Mouse (Mus musculus) lung, embryonic 14.5 days (tissue): ENCODE data around the gene Orai3. TPM values are rescaled to one million over a fixed set of nuclear protein-coding genes. Genes with fewer than 3 reads are reported as not detected.
A peak's percentile ranks its signal among the peaks of the same experiment; 100 is the strongest.
"Not testable (repeated sequence)": the region's sequence is repeated elsewhere in the genome, so short reads cannot be mapped to it uniquely, and the experiment has no call there.

Source experiments
- ATAC-seq: fragments of 200-750 bp; cut with Nextera tagmentation; 2 replicates; pipeline ENCODE4 v1.8.0; 2017; ENCODE audit warnings: mild to moderate bottlenecking, moderate TSS enrichment, moderate library complexity; ENCODE audit not compliant: insufficient read depth
- DNase-seq: peaks from one replicate; pipeline ENCODE4 v3.0.0-alpha.2; 2015
- H3K27ac ChIP-seq: fragments of 300-500 bp; sonication (generic); 2 replicates; pipeline ENCODE4 v1.5.1; 2014; ENCODE audit warnings: low read depth, mild to moderate bottlenecking, moderate library complexity
- H3K27me3 ChIP-seq: fragments of 300-500 bp; sonication (generic); 2 replicates; pipeline ENCODE4 v1.6.1; 2014; ENCODE audit warnings: low read length, control low read depth; ENCODE audit not compliant: insufficient read depth
- H3K36me3 ChIP-seq: fragments of 300-500 bp; sonication (generic); 2 replicates; pipeline ENCODE4 v1.6.1; 2014; ENCODE audit warnings: control low read depth; ENCODE audit not compliant: insufficient read depth
- H3K4me1 ChIP-seq: fragments of 300-500 bp; sonication (generic); 2 replicates; pipeline ENCODE4 v1.6.1; 2014; ENCODE audit warnings: antibody characterized with exemption, control low read depth; ENCODE audit not compliant: insufficient read depth
- H3K4me2 ChIP-seq: fragments of 300-500 bp; sonication (generic); 2 replicates; pipeline ENCODE4 v1.6.1; 2014; ENCODE audit warnings: mild to moderate bottlenecking
- H3K4me3 ChIP-seq: fragments of 300-500 bp; sonication (generic); 2 replicates; pipeline ENCODE4 v1.5.1; 2014; ENCODE audit warnings: low read depth, low read length
- H3K9ac ChIP-seq: fragments of 300-500 bp; sonication (generic); 2 replicates; pipeline ENCODE4 v1.6.1; 2014
- H3K9me3 ChIP-seq: fragments of 300-500 bp; sonication (generic); 2 replicates; pipeline ENCODE4 v1.6.1; 2016; ENCODE audit warnings: low read depth, low read length, control low read depth
- CTCF ChIP-seq: IDR thresholded peaks from 2 replicates; pipeline ENCODE4 v1.5.1; 2016; ENCODE audit warnings: antibody characterized with exemption, low read depth
- WGBS: fragments of 180-500 bp; shearing (Covaris S2); extraction: QIAGEN DNeasy Blood & Tissue Kit; methylation state at CpG from one replicate; pipeline ENCODE4 v1.1.7; 2014; 5-methylcytosine and 5-hydroxymethylcytosine counted together
- polyA plus RNA-seq: library from polyadenylated mRNA; unstranded; fragments of >200 nt; fragmentation: Nextera tagmentation; extraction: Ambion mirVana; gene quantifications from 2 replicates; pipeline ENCODE4 v1.2.1, GENCODE M21; 2014

The Orai3 gene
- polyA plus RNA-seq, 1 experiment from 2014 or later = 21.8 TPM

GRCm38 (mm10) chr7:127768997-127769593 is 520 bp upstream of the Orai3 start:
- under 1% methylated on average over 16 of the region's 16 CpGs for WGBS
- Histone ChIP-seq H3K4me2 (peak overlapping the region; percentile 89), H3K27ac (peak overlapping the region; percentile 95), H3K36me3 (peaks cover 49% of the 10 kb centered on the region), H3K9ac (peak overlapping the region; percentile 89), H3K9me3 (no peaks in the 10 kb centered on the region), H3K4me1 (0 out of 2 replicates have a peak, but pooled peaks cover 7% of the 10 kb centered on the region), H3K27me3 (no peaks in the 10 kb centered on the region), H3K4me3 (peak overlapping the region; percentile 80)
- TF ChIP-seq CTCF = no peak
- DNase-seq = peak; percentile 98
- ATAC-seq = peak; percentile 89

- Histone ChIP-seq H3K27ac (peak overlapping the region; percentile 95), H3K9me3 (no peaks in the 10 kb centered on the region), H3K4me3 (peak overlapping the region; percentile 80), H3K9ac (peak overlapping the region; percentile 89), H3K4me1 (0 out of 2 replicates have a peak, but pooled peaks cover 7% of the 10 kb centered on the region), H3K4me2 (peak overlapping the region; percentile 89), H3K36me3 (peaks cover 42% of the 10 kb centered on the region), H3K27me3 (no peaks in the 10 kb centered on the region)
- ATAC-seq (peak; percentile 20), DNase-seq (peak; percentile 55)
- no peak for TF ChIP-seq CTCF
- WGBS = 1% methylated on average over 27 of the region's 27 CpGs
Measured at GRCm38 (mm10) chr7:127770039-127770905, 657 bp downstream of the Orai3 start.

DNA sequence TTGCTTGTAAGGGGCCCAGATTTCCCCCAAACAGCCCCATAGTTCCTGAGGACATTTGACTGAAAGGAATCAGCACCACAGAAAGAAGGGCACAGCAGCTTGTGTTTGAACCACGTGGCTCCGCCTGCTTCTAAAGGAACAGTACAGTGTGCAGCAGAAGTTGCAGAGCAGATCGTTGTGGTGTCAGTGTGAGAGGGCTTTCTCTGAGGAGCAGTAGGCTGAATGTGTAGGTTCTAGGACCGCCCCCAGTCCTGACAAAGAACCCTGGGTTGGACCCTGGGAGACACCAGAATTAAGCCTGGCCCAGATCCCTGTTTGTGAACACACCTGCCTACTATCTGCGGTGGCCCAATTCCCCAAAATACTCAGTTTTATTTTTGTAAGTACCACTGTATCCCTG is 1.6 kb downstream of the Orai3 start:
- Histone ChIP-seq H3K4me3 (peak overlapping the region; percentile 80), H3K4me1 (0 out of 2 replicates have a peak, but pooled peaks cover 7% of the 10 kb centered on the region), H3K27me3 (no peaks in the 10 kb centered on the region), H3K36me3 (peaks cover 32% of the 10 kb centered on the region), H3K4me2 (peak overlapping the region; percentile 89), H3K9me3 (no peaks in the 10 kb centered on the region), H3K9ac (peak overlapping the region; percentile 89; the same call in 1 of the 2 replicates), H3K27ac (no peak overlapping the region)
- DNase-seq = peak; percentile 15
- ATAC-seq = no peak
- no peak for TF ChIP-seq CTCF
- 63% methylated on average over 5 of the region's 5 CpGs for WGBS

- Histone ChIP-seq H3K4me2 (no peak overlapping the region), H3K9ac (no peak overlapping the region), H3K4me1 (0 out of 2 replicates have a peak, but pooled peaks cover 7% of the 10 kb centered on the region), H3K9me3 (no peaks in the 10 kb centered on the region), H3K4me3 (no peak overlapping the region), H3K36me3 (peaks cover 23% of the 10 kb centered on the region), H3K27ac (no peak overlapping the region), H3K27me3 (no peaks in the 10 kb centered on the region)
- DNase-seq = no peak
- WGBS = 56% methylated on average over 3 of the region's 3 CpGs
- no peak for TF ChIP-seq CTCF
- ATAC-seq = no peak
Measured at GRCm38 (mm10) chr7:127772080-127772479, 2.5 kb downstream of the Orai3 start.

DNA sequence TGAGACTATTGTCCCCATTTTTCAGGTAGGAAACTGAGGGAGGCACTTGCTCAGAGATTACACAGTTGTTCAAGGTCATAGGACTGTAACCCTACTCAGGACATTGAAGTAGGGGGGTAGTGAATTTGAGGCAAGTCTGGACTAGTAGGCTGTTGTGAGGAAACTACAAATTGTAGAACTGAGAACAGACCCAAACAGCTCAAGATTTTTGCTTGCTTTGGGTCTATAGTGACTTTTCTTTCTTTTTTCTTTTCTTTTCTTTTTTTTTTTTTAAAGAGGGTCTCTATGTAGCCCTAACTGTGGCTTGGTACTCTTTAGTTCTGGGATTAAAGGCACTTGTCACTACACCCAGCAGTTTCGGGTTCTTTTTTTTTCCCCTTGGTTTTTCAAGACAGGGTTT is 2.9 kb downstream of the Orai3 start:
- H3K4me2 ChIP-seq = no peak overlapping the region
- no peak for ATAC-seq
- H3K4me1 ChIP-seq = 0 out of 2 replicates have a peak, but pooled peaks cover 7% of the 10 kb centered on the region
- peaks cover 19% of the 10 kb centered on the region for H3K36me3 ChIP-seq
- H3K4me3 ChIP-seq = no peak overlapping the region
- no peak for DNase-seq
- H3K9ac ChIP-seq = no peak overlapping the region
- no peaks in the 10 kb centered on the region for H3K9me3 ChIP-seq
- TF ChIP-seq CTCF = no peak
- H3K27me3 ChIP-seq = no peaks in the 10 kb centered on the region
- no peak overlapping the region for H3K27ac ChIP-seq
- WGBS = 97% methylated on average over 1 of the region's 1 CpGs

DNA sequence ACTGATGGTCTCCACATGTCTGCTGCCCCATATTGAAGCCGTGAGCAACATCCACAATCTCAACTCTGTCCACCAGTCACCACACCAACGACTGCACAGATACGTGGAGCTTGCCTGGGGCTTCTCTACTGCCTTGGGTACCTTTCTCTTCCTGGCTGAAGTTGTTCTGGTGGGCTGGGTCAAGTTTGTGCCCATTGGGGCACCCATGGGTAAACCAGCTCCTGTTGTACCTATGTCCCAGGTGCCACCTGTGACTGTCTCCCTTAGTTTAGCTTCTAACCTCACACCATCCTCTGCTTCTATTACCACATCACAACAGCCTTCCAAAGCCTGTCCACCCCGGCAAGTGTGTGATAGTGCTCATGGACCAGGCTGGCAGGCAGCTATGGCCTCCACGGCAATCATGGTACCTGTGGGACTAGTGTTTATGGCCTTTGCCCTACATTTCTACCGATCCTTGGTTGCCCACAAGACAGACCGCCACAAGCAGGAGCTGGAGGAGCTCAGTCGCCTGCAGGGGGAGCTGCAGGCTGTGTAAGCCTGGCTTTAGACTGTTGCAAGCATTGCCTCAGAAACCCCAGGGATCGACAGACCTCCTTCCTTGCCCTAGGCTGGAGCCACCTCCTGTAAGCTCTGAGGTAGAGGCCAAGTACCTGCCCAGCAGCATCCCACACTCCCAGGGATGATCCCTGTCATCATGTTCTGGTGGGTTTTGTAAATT is 4.2 kb downstream of the Orai3 start:
- TF ChIP-seq CTCF = peak; percentile 79
- H3K9ac ChIP-seq = no peak overlapping the region
- H3K27ac ChIP-seq = no peak overlapping the region
- H3K9me3 ChIP-seq = no peaks in the 10 kb centered on the region
- ATAC-seq (no peak), DNase-seq (peak; percentile 86)
- H3K27me3 ChIP-seq = no peaks in the 10 kb centered on the region
- no peak overlapping the region for H3K4me2 ChIP-seq
- H3K4me1 ChIP-seq = 0 out of 2 replicates have a peak, but pooled peaks cover 7% of the 10 kb centered on the region
- H3K4me3 ChIP-seq = no peak overlapping the region
- 38% methylated on average over 9 of the region's 9 CpGs for WGBS
- H3K36me3 ChIP-seq = 0 out of 2 replicates have a peak, but pooled peaks cover 16% of the 10 kb centered on the region

DNA sequence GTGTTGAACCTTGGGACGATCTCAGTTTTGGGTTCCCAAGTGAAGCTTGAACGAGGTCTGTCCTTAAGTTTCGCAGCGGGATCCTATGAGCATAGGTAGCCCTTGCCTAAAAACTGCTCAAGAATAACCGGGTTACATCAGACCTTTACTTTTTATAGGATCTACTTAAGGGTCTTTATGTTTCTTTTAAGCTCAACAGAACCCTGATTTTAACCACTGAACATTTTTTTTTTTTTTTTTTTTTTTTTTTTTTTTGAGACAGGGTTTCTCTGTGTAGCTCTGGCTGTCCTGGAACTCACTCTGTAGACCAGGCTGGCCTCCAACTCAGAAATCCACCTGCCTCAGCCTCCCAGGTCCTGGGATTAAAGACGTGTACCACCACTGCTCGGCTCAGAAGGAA is 6.2 kb downstream of the Orai3 start:
- H3K4me1 ChIP-seq, H3K9me3 ChIP-seq, H3K27me3 ChIP-seq, DNase-seq, ATAC-seq: not testable (repeated sequence)
- H3K4me3 ChIP-seq = peak overlapping the region; percentile 94
- peak overlapping the region; percentile 99; the same call in 1 of the 2 replicates for H3K27ac ChIP-seq
- WGBS = 64% methylated on average over 7 of the region's 7 CpGs
- peaks cover 35% of the 10 kb centered on the region for H3K36me3 ChIP-seq
- H3K9ac ChIP-seq = peak overlapping the region; percentile 90
- peak overlapping the region; percentile 85 for H3K4me2 ChIP-seq
